Mouse (Mus musculus): ENCODE results near the gene Slc15a4.

DNA sequence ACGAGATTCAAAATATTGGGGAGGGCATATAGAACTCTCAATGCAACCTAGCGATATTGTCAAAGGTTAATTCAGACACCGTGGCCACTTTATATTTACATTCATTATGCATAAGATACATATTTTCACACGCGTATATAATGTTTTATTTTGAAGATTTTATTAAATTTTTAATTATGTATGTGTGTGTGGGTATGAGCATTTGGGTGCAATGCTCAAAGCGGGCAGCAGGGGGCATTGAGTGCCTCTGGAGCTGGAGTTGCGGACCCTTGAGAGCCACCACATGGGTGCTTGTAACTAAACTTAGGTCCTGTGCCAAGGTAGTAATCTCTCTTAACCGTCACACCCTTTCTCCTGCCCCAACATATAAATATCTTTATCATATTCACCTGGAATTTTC, 41.2 kb upstream of the Slc15a4 start:
- TF ChIP-seq EP300 (IDR thresholded peaks at IDR 0.05; ENCODE audit: low read depth in 1 of 2, low read length in 2 of 2) (no peak), CTCF (IDR thresholded peaks at IDR 0.05 in 2 of 3, conservative IDR thresholded peaks at IDR 0.05 in 1 of 3; ENCODE audit: control insufficient read depth in 1 of 3, insufficient read depth in 1 of 3, low read depth in 2 of 3, low read length in 3 of 3, poor library complexity in 1 of 3, severe bottlenecking in 1 of 3) (peak; percentile 11 to 27 (median 14); a peak in 3 of 6 replicates), RCOR1 (IDR thresholded peaks at IDR 0.05; ENCODE audit: low read depth, low read length) (no peak), MAZ (IDR thresholded peaks at IDR 0.05; ENCODE audit: low read depth, low read length) (no peak), ZKSCAN1 (IDR thresholded peaks at IDR 0.05; ENCODE audit: low read depth, low read length) (no peak)

Measured in MEL (cell line).